ENCODE assay signal across 14 mouse cellular contexts in the genomic region with DNA sequence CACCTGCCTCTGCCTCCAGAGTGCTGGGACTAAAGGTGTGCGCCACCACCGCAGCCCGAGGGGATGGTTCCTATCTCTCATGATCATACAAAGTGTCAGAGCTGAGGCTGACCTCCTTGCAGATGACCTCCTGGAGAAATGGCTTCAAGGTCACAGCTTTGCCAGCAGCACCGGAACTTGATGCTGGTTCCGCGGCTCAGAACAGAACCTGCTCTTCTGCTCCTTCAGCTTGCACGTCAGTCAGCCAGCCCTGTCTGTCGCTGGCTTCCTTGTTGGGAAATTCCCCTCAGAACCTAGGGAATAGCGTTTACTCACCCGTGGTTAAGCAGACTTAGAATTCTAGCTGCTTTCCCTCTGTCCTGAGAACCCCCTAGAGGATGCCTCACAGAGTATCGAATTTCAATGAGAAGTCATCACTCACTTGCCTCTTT. TPM values are rescaled to one million over a fixed set of nuclear protein-coding genes. Genes with fewer than 3 reads are reported as not detected.
DNase-seq lines count a peak whose midpoint lies in the region; ATAC-seq lines count a peak whose summit lies in the region.
"Had no signal": no experiment of that assay in that cellular context is flagged by ENCODE, and none has a peak within 500 bp of the region (broad histone marks: within the 10 kb centered on the region; RNA-seq: fewer than 3 reads in every experiment).

No protein-coding gene starts in this region.

- no peak overlapping the region for H3K4me3 ChIP-seq in heart, embryonic 12.5 days
- H3K4me3 ChIP-seq in neural tube, embryonic 12.5 days: no peak overlapping the region
- no peak overlapping the region for H3K4me3 ChIP-seq in neural tube, embryonic 15.5 days (replicated peaks)
- H3K4me3 ChIP-seq in hindbrain, embryonic 12.5 days: no peak overlapping the region
- H3K4me3 ChIP-seq: embryonic facial prominence, embryonic 12.5 days; limb, embryonic 15.5 days had no signal

- no peak overlapping the region for H3K9ac ChIP-seq in heart, embryonic 12.5 days
- 0 out of 2 replicates have a peak overlapping the region, but pooled peaks have one; percentile 29 for H3K9ac ChIP-seq in neural tube, embryonic 12.5 days
- H3K9ac ChIP-seq in neural tube, embryonic 15.5 days (replicated peaks): no peak overlapping the region
- no peak overlapping the region for H3K9ac ChIP-seq in hindbrain, embryonic 12.5 days
- H3K9ac ChIP-seq: embryonic facial prominence, embryonic 12.5 days; limb, embryonic 15.5 days had no signal

- H3K9me3 ChIP-seq in heart, embryonic 12.5 days (replicated peaks): no peaks in the 10 kb centered on the region
- no peaks in the 10 kb centered on the region for H3K9me3 ChIP-seq in neural tube, embryonic 12.5 days
- no peaks in the 10 kb centered on the region for H3K9me3 ChIP-seq in neural tube, embryonic 15.5 days (replicated peaks)
- no peaks in the 10 kb centered on the region for H3K9me3 ChIP-seq in hindbrain, embryonic 12.5 days (replicated peaks)
- H3K9me3 ChIP-seq: embryonic facial prominence, embryonic 12.5 days; limb, embryonic 15.5 days had no signal

- H3K27me3 ChIP-seq in heart, embryonic 12.5 days (replicated peaks): no peaks in the 10 kb centered on the region
- H3K27me3 ChIP-seq in neural tube, embryonic 12.5 days (replicated peaks): no peaks in the 10 kb centered on the region
- no peaks in the 10 kb centered on the region for H3K27me3 ChIP-seq in neural tube, embryonic 15.5 days (replicated peaks)
- H3K27me3 ChIP-seq in hindbrain, embryonic 12.5 days: no peaks in the 10 kb centered on the region
- H3K27me3 ChIP-seq: embryonic facial prominence, embryonic 12.5 days; limb, embryonic 15.5 days had no signal

- H3K4me2 ChIP-seq in heart, embryonic 12.5 days: 0 out of 2 replicates have a peak overlapping the region, but pooled peaks have one; percentile 2
- peak overlapping the region; percentile 39 for H3K4me2 ChIP-seq in neural tube, embryonic 12.5 days (replicated peaks)
- H3K4me2 ChIP-seq in neural tube, embryonic 15.5 days: no peak overlapping the region
- peak overlapping the region; percentile 17; the same call in 1 of the 2 replicates for H3K4me2 ChIP-seq in hindbrain, embryonic 12.5 days (replicated peaks)
- H3K4me2 ChIP-seq: embryonic facial prominence, embryonic 12.5 days; limb, embryonic 15.5 days had no signal

- 0 out of 2 replicates have a peak overlapping the region, but pooled peaks have one; percentile 1 for H3K27ac ChIP-seq in heart, embryonic 12.5 days (ENCODE audit: poor library complexity, severe bottlenecking)
- no peak overlapping the region for H3K27ac ChIP-seq in neural tube, embryonic 12.5 days
- no peak overlapping the region for H3K27ac ChIP-seq in neural tube, embryonic 15.5 days (replicated peaks)
- peak overlapping the region; percentile 25; the same call in 1 of the 2 replicates for H3K27ac ChIP-seq in hindbrain, embryonic 12.5 days
- H3K27ac ChIP-seq: embryonic facial prominence, embryonic 12.5 days; limb, embryonic 15.5 days had no signal

- no peaks in the 10 kb centered on the region for H3K36me3 ChIP-seq in heart, embryonic 12.5 days
- H3K36me3 ChIP-seq in neural tube, embryonic 12.5 days: no peaks in the 10 kb centered on the region
- no peaks in the 10 kb centered on the region for H3K36me3 ChIP-seq in neural tube, embryonic 15.5 days
- no peaks in the 10 kb centered on the region for H3K36me3 ChIP-seq in hindbrain, embryonic 12.5 days
- H3K36me3 ChIP-seq: embryonic facial prominence, embryonic 12.5 days; limb, embryonic 15.5 days had no signal

- 22% methylated on average over 11 of the region's 11 CpGs for WGBS in heart, embryonic 12.5 days
- WGBS in neural tube, embryonic 12.5 days: 28% methylated on average over 11 of the region's 11 CpGs
- WGBS in neural tube, embryonic 15.5 days: 18% methylated on average over 11 of the region's 11 CpGs
- WGBS in hindbrain, embryonic 12.5 days: 21% methylated on average over 11 of the region's 11 CpGs

- no peak for ATAC-seq in heart, embryonic 12.5 days (ENCODE audit: insufficient number of reproducible peaks, low FRiP score)
- ATAC-seq in neural tube, embryonic 12.5 days (ENCODE audit: low FRiP score, low read depth): no peak
- no peak for ATAC-seq in neural tube, embryonic 15.5 days (ENCODE audit: low FRiP score)
- no peak for ATAC-seq in hindbrain, embryonic 12.5 days (ENCODE audit: low FRiP score)
- ATAC-seq: lung, postnatal 0 days had no signal

- no peak for DNase-seq in heart, adult 8-10 months (ENCODE audit: low spot score)
- no peak for DNase-seq in ovary, postnatal 14 days (ENCODE audit: low spot score)
- DNase-seq in thymus, postnatal 0 days (ENCODE audit: low spot score): no peak
- DNase-seq: cerebellum, adult 18-20 months; kidney, postnatal 10 days; right cerebral cortex, adult 18-20 months; thymus, postnatal 36 days had no signal

- H3K4me1 ChIP-seq in heart, embryonic 12.5 days (replicated peaks): peaks cover 70% of the 10 kb centered on the region
- H3K4me1 ChIP-seq in neural tube, embryonic 12.5 days: peaks cover 61% of the 10 kb centered on the region
- H3K4me1 ChIP-seq in neural tube, embryonic 15.5 days: peaks cover 54% of the 10 kb centered on the region
- H3K4me1 ChIP-seq in hindbrain, embryonic 12.5 days: peaks cover 65% of the 10 kb centered on the region

RNA-seq across cellular contexts. Expression of a gene that starts 4.5 kb away (rescaled TPM):
- 11.5 and 11.7 TPM in 2 replicates for polyA plus RNA-seq in heart, embryonic 12.5 days (2016; fragmentation: Nextera tagmentation; extraction: Ambion mirVana)
- 10 to 100 TPM; 19.2 to 20.8 (median 19.9) TPM for total RNA-seq in heart, adult 8-10 months (2022)
- polyA plus RNA-seq in neural tube, embryonic 12.5 days (2016; fragmentation: Nextera tagmentation; extraction: Ambion mirVana): 18.0 and 18.1 TPM in 2 replicates
- 10.6 and 11.1 TPM in 2 replicates for polyA plus RNA-seq in neural tube, embryonic 15.5 days (2015; fragmentation: Nextera tagmentation; extraction: Ambion mirVana)
- 17.0 and 19.8 TPM in 2 replicates for polyA plus RNA-seq in hindbrain, embryonic 12.5 days (2016; fragmentation: Nextera tagmentation; extraction: Ambion mirVana)
- polyA plus RNA-seq in thymus, postnatal 0 days (2015; fragmentation: Nextera tagmentation; extraction: Ambion mirVana): 2.1 and 2.6 TPM in 2 replicates

RNA-seq across cellular contexts. Expression of a gene that starts 19.7 kb away (rescaled TPM):
- 31.3 and 35.5 TPM in 2 replicates for polyA plus RNA-seq in heart, embryonic 12.5 days (2016; fragmentation: Nextera tagmentation; extraction: Ambion mirVana)
- total RNA-seq in heart, adult 8-10 months (2022): 10 to 100 TPM; 19.5 to 30.7 (median 22.6) TPM
- polyA plus RNA-seq in neural tube, embryonic 12.5 days (2016; fragmentation: Nextera tagmentation; extraction: Ambion mirVana): 39.2 and 39.5 TPM in 2 replicates
- polyA plus RNA-seq in neural tube, embryonic 15.5 days (2015; fragmentation: Nextera tagmentation; extraction: Ambion mirVana): 30.1 and 33.0 TPM in 2 replicates
- polyA plus RNA-seq in hindbrain, embryonic 12.5 days (2016; fragmentation: Nextera tagmentation; extraction: Ambion mirVana): 47.6 and 49.1 TPM in 2 replicates
- polyA plus RNA-seq in thymus, postnatal 0 days (2015; fragmentation: Nextera tagmentation; extraction: Ambion mirVana): 32.9 and 36.9 TPM in 2 replicates

Comparison
In these comparisons a context has a peak if more than half of its experiments do, and no peak if none do; other contexts are left out.
1. H3K27ac ChIP-seq: peak in heart, embryonic 12.5 days (single experiment) and hindbrain, embryonic 12.5 days (single experiment); none in neural tube, embryonic 12.5 days (single experiment) and neural tube, embryonic 15.5 days (single experiment).